Mouse (Mus musculus): ENCODE results near the gene Ppp1r14a. TPM values are rescaled to one million over a fixed set of nuclear protein-coding genes. Genes with fewer than 3 reads are reported as not detected.
A peak's percentile ranks its signal among the peaks of the same experiment; 100 is the strongest.

Ppp1r14a gene
- polyA plus RNA-seq, 1 experiment from 2014 or later, result 246 TPM

DNA sequence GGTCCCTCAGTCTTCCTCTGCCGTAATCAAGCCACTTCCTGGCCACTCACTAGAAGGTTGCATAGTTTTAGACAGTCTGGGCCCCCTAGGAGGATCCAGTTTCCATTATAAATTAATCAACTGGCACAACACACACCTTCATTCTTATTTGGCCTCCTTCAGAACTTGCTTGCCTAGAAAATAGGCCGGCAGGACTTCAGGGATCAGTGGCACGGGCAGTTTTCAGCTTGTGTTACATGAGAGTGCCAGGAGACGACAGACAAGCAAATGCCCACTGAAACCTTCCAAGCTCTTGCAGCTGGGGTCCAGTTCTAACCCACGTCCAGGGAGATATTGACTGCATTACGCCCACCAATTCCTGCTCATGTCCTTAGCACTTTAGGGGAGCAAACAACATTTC lies 27.0 kb upstream of the Ppp1r14a start:
- H3K9ac ChIP-seq (replicated peaks; ENCODE audit: low read depth), result no peak overlapping the region
- WGBS, result 43% methylated on average over 6 of the region's 6 CpGs
- DNase-seq (ENCODE audit: low spot score) (no peak), ATAC-seq (no peak)
- no peaks in the 10 kb centered on the region for H3K27me3 ChIP-seq (replicated peaks; ENCODE audit: insufficient read depth, low read length)
- no peak for TF ChIP-seq CTCF (IDR thresholded peaks at IDR 0.05)
- no peak for TF ChIP-seq EP300 (IDR thresholded peaks at IDR 0.05)
- H3K36me3 ChIP-seq (ENCODE audit: insufficient read depth, low read length), result no peaks in the 10 kb centered on the region
- H3K4me2 ChIP-seq (replicated peaks; ENCODE audit: low read depth, low read length), result no peak overlapping the region
- H3K27ac ChIP-seq (ENCODE audit: low read length), result peak overlapping the region; percentile 57
- no peak overlapping the region for H3K4me3 ChIP-seq (ENCODE audit: low read depth, low read length)
- peaks cover 16% of the 10 kb centered on the region for H3K4me1 ChIP-seq (ENCODE audit: insufficient read depth, low read depth, low read length)
- no peaks in the 10 kb centered on the region for H3K9me3 ChIP-seq (ENCODE audit: low read length)

DNA sequence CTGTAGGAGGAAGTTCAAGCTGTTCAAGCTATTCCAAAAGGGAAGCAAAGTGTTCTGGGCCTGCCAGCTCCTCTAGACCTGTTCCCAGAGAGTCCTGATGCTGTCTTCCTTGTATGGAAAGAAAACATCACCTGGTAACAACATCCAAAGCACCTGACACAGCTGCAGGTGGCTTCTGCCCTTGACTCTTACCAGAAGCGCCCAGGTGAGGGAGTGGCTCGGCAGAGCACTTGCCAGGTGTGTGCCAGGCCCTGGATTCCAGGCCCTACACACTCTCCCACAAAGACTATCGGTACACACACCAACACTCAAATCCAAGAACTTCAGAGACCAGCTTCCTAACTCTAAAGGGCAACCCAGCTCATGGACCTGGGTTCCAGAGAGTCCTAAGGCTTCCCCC lies 25.3 kb upstream of the Ppp1r14a start:
- H3K36me3 ChIP-seq (ENCODE audit: insufficient read depth, low read length), result no peaks in the 10 kb centered on the region
- no peak overlapping the region for H3K4me2 ChIP-seq (replicated peaks; ENCODE audit: low read depth, low read length)
- TF ChIP-seq EP300 (IDR thresholded peaks at IDR 0.05), result no peak
- TF ChIP-seq CTCF (IDR thresholded peaks at IDR 0.05), result no peak
- 0 out of 2 replicates have a peak overlapping the region, but pooled peaks have one; percentile 20 for H3K27ac ChIP-seq (ENCODE audit: low read length)
- DNase-seq (ENCODE audit: low spot score) (no peak), ATAC-seq (peak; percentile 32; the same call in 1 of the 2 replicates)
- H3K9ac ChIP-seq (replicated peaks; ENCODE audit: low read depth), result no peak overlapping the region
- H3K27me3 ChIP-seq (replicated peaks; ENCODE audit: insufficient read depth, low read length), result no peaks in the 10 kb centered on the region
- 67% methylated on average over 3 of the region's 3 CpGs for WGBS
- H3K4me3 ChIP-seq (ENCODE audit: low read depth, low read length), result no peak overlapping the region
- H3K4me1 ChIP-seq (ENCODE audit: insufficient read depth, low read depth, low read length), result peaks cover 7% of the 10 kb centered on the region
- H3K9me3 ChIP-seq (ENCODE audit: low read length), result no peaks in the 10 kb centered on the region

DNA sequence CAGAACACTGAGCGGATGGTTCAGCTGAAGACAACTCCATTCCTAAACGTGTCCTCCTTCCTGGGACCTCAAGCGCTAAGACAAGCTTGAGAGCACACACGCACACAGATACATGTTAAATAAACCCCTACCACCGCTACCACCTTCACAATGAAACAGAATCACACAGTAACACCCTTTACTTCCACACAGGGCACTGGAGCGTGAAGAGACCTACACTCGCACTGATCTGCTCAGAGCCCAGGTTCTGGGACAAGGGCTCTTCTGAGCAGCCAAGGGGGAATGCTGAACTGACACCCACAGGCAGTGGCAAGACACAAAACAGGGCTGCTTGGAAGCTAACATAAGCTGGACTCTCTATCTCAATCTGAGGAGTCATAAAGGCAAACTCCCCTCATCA lies 23.5 kb upstream of the Ppp1r14a start:
- ATAC-seq (no peak), DNase-seq (ENCODE audit: low spot score) (no peak)
- H3K27me3 ChIP-seq (replicated peaks; ENCODE audit: insufficient read depth, low read length), result no peaks in the 10 kb centered on the region
- no peaks in the 10 kb centered on the region for H3K36me3 ChIP-seq (ENCODE audit: insufficient read depth, low read length)
- no peak overlapping the region for H3K4me2 ChIP-seq (replicated peaks; ENCODE audit: low read depth, low read length)
- H3K27ac ChIP-seq (ENCODE audit: low read length), result no peak overlapping the region
- peaks cover 7% of the 10 kb centered on the region; the same call in 1 of the 2 replicates for H3K4me1 ChIP-seq (ENCODE audit: insufficient read depth, low read depth, low read length)
- TF ChIP-seq CTCF (IDR thresholded peaks at IDR 0.05) (no peak), EP300 (IDR thresholded peaks at IDR 0.05) (no peak)
- no peak overlapping the region for H3K4me3 ChIP-seq (ENCODE audit: low read depth, low read length)
- no peak overlapping the region for H3K9ac ChIP-seq (replicated peaks; ENCODE audit: low read depth)
- WGBS, result 71% methylated on average over 7 of the region's 7 CpGs
- no peaks in the 10 kb centered on the region for H3K9me3 ChIP-seq (ENCODE audit: low read length)

DNA sequence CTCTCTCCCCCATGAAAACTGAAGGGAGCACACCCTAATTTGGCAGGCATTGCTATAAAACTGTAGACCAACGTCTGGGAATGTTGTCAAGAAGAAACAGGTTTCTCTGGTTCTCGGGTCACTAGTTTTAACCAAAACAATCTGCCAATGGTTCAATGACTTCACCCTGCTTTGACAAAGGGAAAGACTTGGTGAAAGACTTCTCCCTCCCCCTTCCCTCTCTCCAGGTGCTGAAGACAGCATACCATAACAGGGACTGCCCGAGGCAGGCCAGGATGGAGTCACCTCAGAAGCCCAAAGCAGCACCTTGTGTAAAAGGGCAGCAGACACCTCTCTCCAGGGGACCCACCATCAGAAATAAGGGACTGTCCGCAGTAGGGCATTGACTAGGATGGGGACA lies 22.2 kb upstream of the Ppp1r14a start:
- Histone ChIP-seq H3K27ac (ENCODE audit: low read length) (no peak overlapping the region), H3K27me3 (replicated peaks; ENCODE audit: insufficient read depth, low read length) (no peaks in the 10 kb centered on the region), H3K9ac (replicated peaks; ENCODE audit: low read depth) (no peak overlapping the region), H3K4me2 (replicated peaks; ENCODE audit: low read depth, low read length) (no peak overlapping the region), H3K9me3 (ENCODE audit: low read length) (no peaks in the 10 kb centered on the region), H3K4me3 (ENCODE audit: low read depth, low read length) (no peak overlapping the region), H3K4me1 (ENCODE audit: insufficient read depth, low read depth, low read length) (peaks cover 11% of the 10 kb centered on the region), H3K36me3 (ENCODE audit: insufficient read depth, low read length) (no peaks in the 10 kb centered on the region)
- no peak for TF ChIP-seq CTCF (IDR thresholded peaks at IDR 0.05)
- no peak for TF ChIP-seq EP300 (IDR thresholded peaks at IDR 0.05)
- peak; percentile 39 for ATAC-seq
- 58% methylated on average over 4 of the region's 4 CpGs for WGBS
- peak; percentile 67 for DNase-seq (ENCODE audit: low spot score)

DNA sequence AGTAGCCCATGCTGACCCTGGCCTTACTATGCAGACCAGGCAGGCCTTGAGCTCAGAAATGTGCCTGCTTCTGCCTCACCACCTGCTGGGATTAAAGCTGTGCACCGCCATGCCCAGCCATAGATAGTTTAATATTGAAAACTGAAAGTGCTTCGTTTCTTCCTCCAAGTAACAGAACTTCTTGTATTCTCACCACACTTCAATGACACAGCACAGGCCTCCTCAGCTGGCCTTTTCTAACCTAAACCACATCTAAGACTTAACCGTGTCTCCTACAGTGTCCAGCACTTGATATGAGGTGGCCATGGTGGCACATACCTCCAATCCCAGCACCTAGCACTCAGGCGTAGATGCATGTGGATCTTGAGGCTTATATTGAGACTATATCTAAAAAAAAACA lies 18.7 kb upstream of the Ppp1r14a start:
- Histone ChIP-seq H3K4me1 (ENCODE audit: insufficient read depth, low read depth, low read length) (peaks cover 4% of the 10 kb centered on the region), H3K27me3 (replicated peaks; ENCODE audit: insufficient read depth, low read length) (no peaks in the 10 kb centered on the region), H3K4me3 (ENCODE audit: low read depth, low read length) (no peak overlapping the region), H3K36me3 (ENCODE audit: insufficient read depth, low read length) (no peaks in the 10 kb centered on the region), H3K27ac (ENCODE audit: low read length) (no peak overlapping the region), H3K9ac (replicated peaks; ENCODE audit: low read depth) (no peak overlapping the region), H3K4me2 (replicated peaks; ENCODE audit: low read depth, low read length) (no peak overlapping the region), H3K9me3 (ENCODE audit: low read length) (no peaks in the 10 kb centered on the region)
- no peak for ATAC-seq
- 71% methylated on average over 4 of the region's 4 CpGs for whole genome bisulfite sequencing
- no peak for DNase-seq (ENCODE audit: low spot score)
- TF ChIP-seq EP300 (IDR thresholded peaks at IDR 0.05) (no peak), CTCF (IDR thresholded peaks at IDR 0.05) (no peak)

DNA sequence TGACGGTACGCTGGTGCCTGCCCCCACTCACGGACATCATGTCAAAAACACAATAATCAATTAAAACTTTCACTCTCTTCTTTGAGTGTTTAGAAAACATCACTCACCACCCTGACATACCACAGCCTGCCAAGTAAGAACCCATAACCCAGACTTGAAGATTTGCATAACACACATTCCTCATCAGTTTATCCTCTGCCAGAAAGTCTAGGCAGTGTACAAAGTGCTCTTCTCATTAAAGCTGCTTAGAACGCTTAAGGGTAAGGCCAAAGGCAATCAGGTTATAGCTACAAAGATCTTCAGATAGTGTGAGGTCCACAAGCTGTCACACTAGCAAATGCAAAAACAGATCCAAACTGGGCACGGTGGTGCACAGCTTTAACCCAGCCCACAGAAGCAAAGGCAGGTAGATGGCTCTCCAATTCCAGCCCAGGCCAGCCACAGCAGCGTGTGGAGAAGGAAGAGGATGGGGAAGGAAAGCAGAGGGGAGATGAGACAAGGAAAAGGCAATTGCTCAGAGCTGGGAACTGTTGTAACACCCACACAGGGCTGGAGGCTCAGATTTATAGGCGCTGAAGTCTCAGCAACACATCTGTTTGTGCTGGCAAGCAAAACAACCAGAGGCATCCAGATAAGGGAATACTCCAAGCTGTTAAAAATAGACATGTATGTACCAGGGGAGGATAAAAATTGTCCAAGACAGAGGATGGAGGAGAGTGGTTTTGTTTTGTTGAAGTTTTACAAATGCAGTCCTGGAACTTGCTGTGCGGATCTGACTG lies 17.2 kb upstream of the Ppp1r14a start:
- DNase-seq (ENCODE audit: low spot score) (peak; percentile 73), ATAC-seq (peak; percentile 76)
- H3K27me3 ChIP-seq (replicated peaks; ENCODE audit: insufficient read depth, low read length), result no peaks in the 10 kb centered on the region
- H3K4me1 ChIP-seq (ENCODE audit: insufficient read depth, low read depth, low read length), result peaks cover 4% of the 10 kb centered on the region
- TF ChIP-seq EP300 (IDR thresholded peaks at IDR 0.05), result no peak
- TF ChIP-seq CTCF (IDR thresholded peaks at IDR 0.05), result no peak
- no peaks in the 10 kb centered on the region for H3K9me3 ChIP-seq (ENCODE audit: low read length)
- peak overlapping the region; percentile 58 for H3K27ac ChIP-seq (ENCODE audit: low read length)
- no peak overlapping the region for H3K9ac ChIP-seq (replicated peaks; ENCODE audit: low read depth)
- no peak overlapping the region for H3K4me3 ChIP-seq (ENCODE audit: low read depth, low read length)
- no peak overlapping the region for H3K4me2 ChIP-seq (replicated peaks; ENCODE audit: low read depth, low read length)
- no peaks in the 10 kb centered on the region for H3K36me3 ChIP-seq (ENCODE audit: insufficient read depth, low read length)
- WGBS, result 35% methylated on average over 8 of the region's 8 CpGs

Measured in lung, postnatal 0 days (tissue).